Mouse (Mus musculus): ENCODE data around the gene Sufu.

Sufu gene

GRCm38 (mm10) chr19:46433712-46434111 is 37.0 kb downstream of the Sufu start:
- no peak for DNase-seq (ENCODE audit: low spot score)

- no peak for DNase-seq (ENCODE audit: low spot score)
Measured at GRCm38 (mm10) chr19:46434148-46434547, 37.5 kb downstream of the Sufu start.

- no peak for DNase-seq (ENCODE audit: low spot score)
Measured at GRCm38 (mm10) chr19:46434591-46434990, 37.9 kb downstream of the Sufu start.

- DNase-seq (ENCODE audit: low spot score) = peak; percentile 50
Measured at GRCm38 (mm10) chr19:46435492-46435891, 38.8 kb downstream of the Sufu start.

DNA sequence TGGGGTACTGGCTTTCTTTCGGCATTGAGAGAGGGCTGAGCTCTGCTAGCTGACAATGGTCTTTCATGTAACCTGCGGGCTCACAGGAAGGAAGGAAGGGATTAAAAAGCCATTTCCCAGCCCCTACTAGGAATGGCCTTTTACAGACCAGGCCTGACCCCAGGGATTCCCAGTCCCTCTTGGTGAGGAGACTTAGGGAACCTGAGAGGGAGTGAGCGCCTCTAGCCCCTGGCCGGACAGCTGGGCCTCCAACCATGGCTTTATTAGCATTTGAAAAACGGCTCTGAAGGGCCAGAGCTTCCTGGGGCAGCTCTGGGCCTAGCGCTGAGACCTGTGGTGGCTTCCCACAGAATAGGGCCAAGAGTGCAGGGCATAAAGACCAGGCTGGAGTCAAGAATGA is 46.8 kb downstream of the Sufu start:
- peak; percentile 66 for DNase-seq (ENCODE audit: low spot score)

DNA sequence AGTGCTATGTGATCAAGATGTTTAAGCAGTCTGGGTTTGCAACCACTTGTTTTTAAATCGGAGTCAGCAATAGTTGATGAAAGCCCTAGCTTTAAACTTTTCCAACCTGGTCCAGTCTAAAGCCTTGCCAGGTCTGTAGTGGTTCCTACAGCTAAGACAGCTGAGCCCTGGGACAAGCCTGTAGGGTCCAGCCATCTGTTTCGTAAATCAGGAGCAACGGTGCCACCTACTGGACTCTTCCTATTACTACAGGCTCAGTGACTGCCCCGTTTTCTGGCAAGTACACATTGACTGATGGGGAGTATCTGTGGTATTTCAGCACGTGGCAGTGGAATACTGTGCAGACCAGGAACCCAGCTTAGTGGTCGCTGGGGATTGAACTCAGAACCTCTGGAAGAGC is 47.5 kb downstream of the Sufu start:
- peak; percentile 96 for DNase-seq (ENCODE audit: low spot score)

GRCm38 (mm10) chr19:46445641-46446040 is 48.9 kb downstream of the Sufu start:
- DNase-seq (ENCODE audit: low spot score) = peak; percentile 48

- DNase-seq (ENCODE audit: low spot score) = no peak
Measured at GRCm38 (mm10) chr19:46446436-46447020, 49.8 kb downstream of the Sufu start.

- DNase-seq (ENCODE audit: low spot score) = peak; percentile 33
Measured at GRCm38 (mm10) chr19:46447110-46447509, 50.4 kb downstream of the Sufu start.

GRCm38 (mm10) chr19:46447911-46448310 is 51.2 kb downstream of the Sufu start:
- peak; percentile 24 for DNase-seq (ENCODE audit: low spot score)

GRCm38 (mm10) chr19:46449261-46450005 is 52.7 kb downstream of the Sufu start:
- no peak for DNase-seq (ENCODE audit: low spot score)

DNA sequence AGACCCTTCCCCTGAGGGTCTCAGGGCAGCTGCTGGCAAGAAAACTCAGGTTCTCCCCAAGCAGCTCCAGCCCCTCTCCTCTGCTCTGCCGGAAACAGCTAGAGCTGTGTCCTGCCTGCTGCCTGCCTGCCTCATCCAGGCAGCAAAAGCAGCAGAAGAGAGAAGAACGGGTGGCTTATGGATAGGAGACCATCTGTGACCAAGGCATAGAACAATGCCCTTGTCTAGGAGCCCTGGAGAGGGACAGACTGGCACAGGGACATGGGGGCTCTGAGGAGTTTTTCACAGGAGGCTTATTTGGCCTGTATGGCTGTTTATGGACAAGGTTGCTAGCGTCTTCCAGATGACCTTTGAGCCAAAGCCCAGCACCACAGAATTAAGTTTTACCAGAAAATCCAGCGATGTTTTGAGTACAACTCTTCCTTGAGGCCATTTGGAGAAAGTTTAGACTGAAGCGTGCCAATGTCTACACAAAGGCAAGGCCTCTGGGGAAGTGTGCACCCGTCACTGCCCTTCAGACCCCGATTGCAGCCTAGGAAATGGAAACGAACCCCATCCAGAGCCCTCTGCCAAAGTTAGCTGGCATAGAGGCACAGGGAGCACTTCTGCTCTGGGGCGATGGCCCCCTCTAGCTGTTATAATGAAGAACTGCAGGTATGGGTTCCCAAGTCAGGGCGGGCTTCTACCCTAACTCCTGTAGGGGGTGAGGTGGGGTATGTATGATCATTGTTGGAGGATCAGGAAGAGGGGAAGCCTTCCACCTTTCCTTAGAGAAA is 55.5 kb downstream of the Sufu start:
- peak; percentile 78 for DNase-seq (ENCODE audit: low spot score)

- no peak for DNase-seq (ENCODE audit: low spot score)
Measured at GRCm38 (mm10) chr19:46452916-46453315, 56.2 kb downstream of the Sufu start.

- no peak for DNase-seq (ENCODE audit: low spot score)
Measured at GRCm38 (mm10) chr19:46454126-46454880, 57.6 kb downstream of the Sufu start.

DNA sequence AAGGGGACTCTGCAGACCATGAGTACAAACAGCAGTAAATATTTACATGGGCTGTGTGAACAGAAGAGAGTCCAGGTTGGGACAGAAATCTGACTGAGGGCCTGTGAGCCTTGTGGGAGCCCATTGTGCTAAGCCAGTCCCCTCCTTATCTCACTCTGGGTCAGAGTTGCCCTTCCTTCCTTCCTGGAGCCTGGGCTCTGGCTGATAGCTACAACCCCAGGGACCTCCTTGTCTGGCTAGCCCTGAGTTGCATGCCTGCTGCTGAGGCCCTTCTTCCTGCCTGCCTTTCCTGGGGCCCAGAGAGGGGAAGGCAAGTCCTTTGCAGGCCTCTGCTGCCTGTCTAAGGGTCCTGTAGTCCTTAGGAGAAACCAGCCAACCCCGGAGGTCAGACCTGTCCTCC is 58.3 kb downstream of the Sufu start:
- peak; percentile 35 for DNase-seq (ENCODE audit: low spot score)

DNA sequence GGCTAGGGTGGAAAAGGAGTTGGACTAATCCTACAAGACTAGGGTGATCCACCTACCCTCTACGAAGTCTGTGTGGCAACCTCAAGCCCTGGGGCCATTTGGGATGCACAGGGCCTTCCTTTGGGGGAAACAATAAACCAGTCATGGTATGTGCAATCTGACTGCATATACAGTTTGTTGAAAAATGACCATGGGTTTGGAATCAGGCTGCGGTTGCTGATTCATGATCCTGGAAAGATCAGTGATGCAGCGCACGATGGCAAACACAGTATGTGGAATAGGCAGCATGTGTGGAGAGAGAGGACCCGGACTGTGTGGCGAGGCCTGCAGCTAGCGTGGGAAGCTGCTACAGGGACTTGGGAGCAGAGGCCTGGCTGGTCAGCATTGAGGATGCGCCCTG is 58.9 kb downstream of the Sufu start:
- no peak for DNase-seq (ENCODE audit: low spot score)

GRCm38 (mm10) chr19:46456018-46456735 is 59.5 kb downstream of the Sufu start:
- no peak for DNase-seq (ENCODE audit: low spot score)

DNA sequence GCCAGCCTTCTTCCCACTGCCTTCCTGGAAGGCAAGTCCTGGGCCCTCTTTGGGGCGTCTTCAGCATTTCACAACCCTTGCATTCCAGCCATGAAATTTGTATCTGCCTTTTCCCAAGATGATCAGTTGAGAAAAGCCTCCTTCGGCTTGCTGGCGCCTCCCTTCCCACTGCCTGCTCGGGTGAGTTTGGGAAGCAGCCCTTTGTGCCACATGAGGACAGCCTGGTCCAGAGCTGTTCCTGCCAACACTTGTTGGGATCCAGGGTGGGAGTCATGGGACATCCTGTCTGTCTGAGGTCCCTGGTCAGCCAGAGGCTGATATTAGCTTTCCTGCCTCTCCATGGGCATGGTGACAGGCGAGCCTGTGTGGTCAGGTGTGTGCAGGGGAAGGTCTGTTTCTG is 61.1 kb downstream of the Sufu start:
- no peak for DNase-seq (ENCODE audit: low spot score)

GRCm38 (mm10) chr19:46459256-46459655 is 62.6 kb downstream of the Sufu start:
- no peak for DNase-seq (ENCODE audit: low spot score)

DNA sequence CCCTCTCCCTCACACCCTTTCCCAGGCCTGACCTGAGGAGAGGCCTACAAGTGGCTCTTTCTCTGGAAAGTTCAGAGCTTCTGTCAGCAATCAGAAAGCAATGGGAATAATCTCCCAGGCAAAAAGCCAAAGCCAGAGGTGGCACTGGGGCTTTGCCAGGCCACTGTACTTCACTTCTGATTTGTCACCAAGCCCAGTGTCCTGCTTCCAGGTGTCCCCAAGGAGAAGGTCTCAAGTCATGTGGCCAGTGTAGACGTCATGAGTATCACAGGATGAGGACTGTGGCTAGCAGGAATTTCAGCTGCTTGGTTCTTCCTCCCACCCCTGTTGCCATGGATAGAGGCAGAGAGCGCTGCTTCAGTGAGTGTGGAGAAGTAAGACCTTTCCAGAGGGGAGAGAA is 63.2 kb downstream of the Sufu start:
- DNase-seq (ENCODE audit: low spot score) = no peak

- DNase-seq (ENCODE audit: low spot score) = no peak
Measured at GRCm38 (mm10) chr19:46462574-46462973, 65.9 kb downstream of the Sufu start.

DNA sequence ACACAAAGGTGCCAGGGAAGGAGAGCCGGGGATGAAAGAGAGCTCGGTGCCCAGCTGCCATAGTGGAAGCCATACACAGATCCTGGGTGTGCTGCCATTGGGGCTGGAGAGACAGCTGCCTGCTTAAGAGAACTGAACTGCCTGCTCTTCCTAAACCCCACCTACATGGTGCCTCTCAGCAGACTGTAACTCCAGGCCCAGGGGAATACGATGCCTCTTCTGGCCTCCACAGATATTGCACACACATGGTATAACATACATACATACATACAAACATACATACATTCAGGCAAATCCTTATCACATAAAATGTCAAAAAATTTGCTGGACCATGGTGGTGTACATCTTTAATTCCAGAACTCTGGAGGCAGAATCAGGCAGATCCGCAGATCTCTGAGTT is 66.8 kb downstream of the Sufu start:
- DNase-seq (ENCODE audit: low spot score) = no peak
